Mouse (Mus musculus): Measurements from ENCODE around the gene Ddt. TPM values are rescaled to one million over a fixed set of nuclear protein-coding genes. Genes with fewer than 3 reads are reported as not detected.

Ddt gene
- polyA plus RNA-seq, 1 experiment = 310 TPM

DNA sequence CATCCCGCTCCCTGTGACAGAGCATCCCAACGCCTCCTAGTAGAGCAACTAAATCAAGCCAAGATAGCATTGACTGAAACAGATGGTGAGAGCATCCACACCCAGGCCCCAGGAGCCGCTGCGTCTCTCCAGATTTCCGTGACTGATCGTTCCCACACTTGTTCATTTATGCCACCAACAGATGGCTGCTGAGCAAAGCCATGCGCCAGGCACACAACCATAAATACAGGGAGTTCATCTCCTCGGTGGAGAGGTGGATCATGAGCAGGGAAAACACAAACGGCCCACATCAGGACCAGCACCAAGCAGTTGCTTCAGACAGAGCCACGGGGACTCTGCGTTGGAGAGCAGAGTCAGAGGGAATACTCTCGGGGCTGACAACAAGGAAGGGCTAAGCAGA lies 29.8 kb downstream of the Ddt start:
- H3K27me3 ChIP-seq (ENCODE audit: control insufficient read depth, insufficient read depth, low read length) = no peaks in the 10 kb centered on the region
- no peaks in the 10 kb centered on the region for H3K4me1 ChIP-seq (ENCODE audit: control insufficient read depth, insufficient read depth, low read length)
- no peak overlapping the region for H3K27ac ChIP-seq (ENCODE audit: control insufficient read depth, insufficient read depth, low read depth, low read length)
- peaks cover 2% of the 10 kb centered on the region for H3K36me3 ChIP-seq (ENCODE audit: control insufficient read depth, insufficient read depth, low read length)
- no peak for TF ChIP-seq CTCF (IDR thresholded peaks at IDR 0.05; ENCODE audit: control insufficient read depth, insufficient read depth, insufficient replicate concordance, low read depth, low read length)
- no peak for TF ChIP-seq POLR2A (IDR thresholded peaks at IDR 0.05; ENCODE audit: control insufficient read depth, low read depth, low read length)
- no peak overlapping the region for H3K4me3 ChIP-seq (ENCODE audit: control insufficient read depth, low read depth, low read length)

DNA sequence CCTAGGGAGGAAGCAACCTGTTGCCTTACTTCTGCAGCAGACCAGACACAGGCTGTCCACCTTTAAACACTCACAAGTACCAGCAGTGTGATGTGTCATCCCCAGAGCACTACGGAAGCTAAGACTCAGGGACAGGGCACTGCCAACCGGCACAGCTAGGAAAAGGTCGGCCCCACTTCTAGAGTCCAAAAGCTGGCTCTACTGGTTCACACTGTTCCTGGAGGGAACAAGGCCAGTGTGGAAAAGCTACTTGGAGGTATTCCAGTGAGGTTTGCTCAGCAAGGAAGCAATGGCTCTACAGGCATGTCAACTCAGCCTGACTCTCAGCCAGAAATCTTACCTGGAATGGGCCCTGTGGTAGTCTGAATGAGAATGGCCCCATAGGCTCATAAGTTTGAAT lies 32.3 kb downstream of the Ddt start:
- TF ChIP-seq POLR2A (IDR thresholded peaks at IDR 0.05; ENCODE audit: control insufficient read depth, low read depth, low read length) (no peak), CTCF (IDR thresholded peaks at IDR 0.05; ENCODE audit: control insufficient read depth, insufficient read depth, insufficient replicate concordance, low read depth, low read length) (no peak)
- peaks cover 5% of the 10 kb centered on the region for H3K36me3 ChIP-seq (ENCODE audit: control insufficient read depth, insufficient read depth, low read length)
- no peaks in the 10 kb centered on the region for H3K4me1 ChIP-seq (ENCODE audit: control insufficient read depth, insufficient read depth, low read length)
- H3K27me3 ChIP-seq (ENCODE audit: control insufficient read depth, insufficient read depth, low read length) = no peaks in the 10 kb centered on the region
- H3K27ac ChIP-seq (ENCODE audit: control insufficient read depth, insufficient read depth, low read depth, low read length) = no peak overlapping the region
- no peak overlapping the region for H3K4me3 ChIP-seq (ENCODE audit: control insufficient read depth, low read depth, low read length)

DNA sequence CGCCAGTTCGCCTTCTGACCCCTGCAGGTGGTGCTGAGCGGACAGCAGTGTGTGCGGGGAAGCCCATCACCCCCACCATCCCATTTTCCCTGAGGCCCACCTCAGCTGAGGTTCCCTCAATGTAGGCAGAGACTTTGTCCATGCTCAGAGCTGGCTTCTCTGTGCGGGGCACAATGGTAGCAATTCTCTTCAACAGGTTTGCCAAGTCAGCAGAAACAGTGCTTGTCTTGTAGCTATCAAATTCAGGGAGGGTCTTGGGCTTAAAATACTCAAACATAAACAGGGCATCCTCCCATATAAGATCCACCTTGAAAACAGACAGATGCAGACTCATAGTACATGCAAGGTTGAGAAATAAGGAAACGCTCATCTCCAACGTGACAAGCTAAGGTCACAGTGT lies 47.8 kb downstream of the Ddt start:
- Histone ChIP-seq H3K4me3 (ENCODE audit: control insufficient read depth, low read depth, low read length) (no peak overlapping the region), H3K36me3 (ENCODE audit: control insufficient read depth, insufficient read depth, low read length) (no peaks in the 10 kb centered on the region; the same call in none of the 2 replicates), H3K27me3 (ENCODE audit: control insufficient read depth, insufficient read depth, low read length) (no peaks in the 10 kb centered on the region), H3K27ac (ENCODE audit: control insufficient read depth, insufficient read depth, low read depth, low read length) (no peak overlapping the region), H3K4me1 (ENCODE audit: control insufficient read depth, insufficient read depth, low read length) (no peaks in the 10 kb centered on the region)
- TF ChIP-seq CTCF (IDR thresholded peaks at IDR 0.05; ENCODE audit: control insufficient read depth, insufficient read depth, insufficient replicate concordance, low read depth, low read length) (no peak), POLR2A (IDR thresholded peaks at IDR 0.05; ENCODE audit: control insufficient read depth, low read depth, low read length) (no peak)

Other genes with a start within 250 kb of the Ddt start
- gene Lrrc75b, start 213.1 kb downstream of the Ddt start, polyA plus RNA-seq (2012; rRNA removed) = 0.98 and 1.1 TPM in 2 replicates
- 1.6 and 2.0 TPM in 2 replicates for gene Ggt1, start 211.8 kb downstream of the Ddt start, polyA plus RNA-seq (2012; rRNA removed)
- gene Ggt5, start 184.1 kb downstream of the Ddt start, polyA plus RNA-seq (2012; rRNA removed) = 5.4 TPM in 2 replicates
- 4.0 and 4.7 TPM in 2 replicates for gene Susd2, start 129.4 kb downstream of the Ddt start, polyA plus RNA-seq (2012; rRNA removed)
- 19.7 and 20.0 TPM in 2 replicates for gene Cabin1, start 9.1 kb downstream of the Ddt start, polyA plus RNA-seq (2012; rRNA removed)
- gene Gm20441, start 7.5 kb upstream of the Ddt start, polyA plus RNA-seq (2012; rRNA removed) = 0.19 TPM in 1 of 2 replicates, not detected in the other
- 40.0 and 41.9 TPM in 2 replicates for gene Gstt3, start 8.0 kb upstream of the Ddt start, polyA plus RNA-seq (2012; rRNA removed)
- 7.0 and 8.9 TPM in 2 replicates for gene Gstt1, start 25.2 kb upstream of the Ddt start, polyA plus RNA-seq (2012; rRNA removed)
- gene Gstt4, start 49.1 kb upstream of the Ddt start, polyA plus RNA-seq (2012; rRNA removed) = 500 and 561 TPM in 2 replicates
- gene Gstt2, start 64.0 kb upstream of the Ddt start, polyA plus RNA-seq (2012; rRNA removed) = 159 and 168 TPM in 2 replicates
- 261 and 275 TPM in 2 replicates for gene Mif, start 86.8 kb upstream of the Ddt start, polyA plus RNA-seq (2012; rRNA removed)
- gene Derl3, start 120.0 kb upstream of the Ddt start, polyA plus RNA-seq (2012; rRNA removed) = 120 and 145 TPM in 2 replicates
- 41.7 and 43.9 TPM in 2 replicates for gene Smarcb1, start 148.2 kb upstream of the Ddt start, polyA plus RNA-seq (2012; rRNA removed)
- 64.5 and 78.9 TPM in 2 replicates for gene Chchd10, start 159.7 kb upstream of the Ddt start, polyA plus RNA-seq (2012; rRNA removed)
- 6.9 and 7.5 TPM in 2 replicates for gene Mmp11, start 163.1 kb upstream of the Ddt start, polyA plus RNA-seq (2012; rRNA removed)
- gene Gm867, start 167.3 kb upstream of the Ddt start, polyA plus RNA-seq (2012; rRNA removed) = 1.1 and 1.3 TPM in 2 replicates
- gene Vpreb3, start 169.6 kb upstream of the Ddt start, polyA plus RNA-seq (2012; rRNA removed) = 1.2 and 2.3 TPM in 2 replicates
- 20.6 and 22.2 TPM in 2 replicates for gene Gm5134, start 181.1 kb upstream of the Ddt start, polyA plus RNA-seq (2012; rRNA removed)